Mouse (Mus musculus) heart, postnatal 10 days (tissue): ENCODE data around the gene Lnpk. TPM values are rescaled to one million over a fixed set of nuclear protein-coding genes. Genes with fewer than 3 reads are reported as not detected.

ENCODE experiments used
- DNase-seq, 2 experiments: peaks; one replicate each; pipeline ENCODE4 v3.0.0; 2021
- intact Hi-C: fragments of 180-260 bp; cut with DNase I; formaldehyde crosslinking; loops from one replicate; pipeline ENCODE4 v1.15.1; 2025
- total RNA-seq, 2 experiments: library from RNA; stranded (reverse); gene quantifications; 2 replicates each; pipeline ENCODE4 v1.2.3; 2021

Lnpk gene
- total RNA-seq, 2 experiments from 2014 or later, result 18.7 to 21.4 TPM

DNA sequence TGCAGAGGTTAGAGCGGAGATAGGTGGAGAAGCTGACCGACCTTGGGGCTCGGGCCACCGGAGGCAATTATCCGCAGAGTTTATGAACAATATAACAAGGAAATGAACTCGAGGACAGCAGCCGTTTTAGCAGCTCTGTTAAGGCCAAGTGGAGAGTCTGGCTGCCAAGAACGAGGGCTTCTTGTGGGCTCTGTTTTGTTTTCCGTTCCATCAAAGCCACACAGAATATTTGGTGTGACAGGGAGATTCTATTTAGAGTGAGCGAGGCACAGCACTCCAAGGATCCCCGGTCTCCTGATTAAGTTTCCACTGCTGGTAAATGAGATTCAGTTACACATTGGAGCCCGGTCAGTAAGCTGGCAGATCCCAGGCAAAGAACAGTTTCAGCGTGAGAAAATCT lies 87.8 kb downstream of the Lnpk start:
- intact Hi-C loops, result loop anchor here (10.0 kb wide), 1 partner anchor 693 kb away; no protein-coding TSS in a partner anchor
- DNase-seq, result peak; percentile 2 to 12

DNA sequence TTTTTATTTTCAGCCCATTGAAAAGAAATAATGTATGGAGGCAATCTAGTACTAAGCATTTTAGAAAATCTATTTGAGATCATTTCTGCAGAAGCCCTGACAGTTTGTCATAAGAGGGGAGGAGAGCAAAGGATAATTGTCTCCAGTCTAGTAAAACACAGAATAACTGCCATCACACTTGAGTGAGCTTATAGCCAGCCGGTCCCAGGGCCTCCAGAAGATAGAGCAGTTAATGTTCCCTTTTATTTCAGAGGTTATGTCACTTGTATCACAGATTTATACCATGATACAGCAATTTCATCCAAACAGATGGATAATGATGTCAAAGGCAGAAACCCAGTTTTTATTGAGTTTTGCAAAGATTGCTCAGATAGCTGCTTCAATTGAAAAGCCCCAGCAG lies 89.0 kb downstream of the Lnpk start:
- DNase-seq, result no peak
- intact Hi-C loops, result loop anchor here (10.0 kb wide), 1 partner anchor 695 kb away; no protein-coding TSS in a partner anchor

DNA sequence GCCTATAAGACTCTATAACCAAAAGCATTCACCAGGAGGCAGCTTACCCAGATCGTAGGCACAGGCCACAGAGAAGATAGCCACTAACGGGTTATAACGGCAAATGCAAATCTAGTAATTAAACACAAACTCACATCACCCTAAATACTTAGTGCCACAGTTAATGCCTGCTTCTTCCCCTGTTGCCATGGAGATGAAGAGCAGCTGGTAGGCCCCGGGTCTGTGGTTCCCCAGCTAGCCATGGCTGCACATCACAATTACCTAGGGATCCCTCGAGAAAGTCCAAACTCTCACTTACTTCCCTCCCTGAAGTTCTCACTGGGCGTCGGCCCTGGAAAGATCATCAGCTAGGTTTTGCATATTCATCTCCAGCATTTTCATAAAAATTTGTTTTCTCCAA lies 90.8 kb downstream of the Lnpk start:
- DNase-seq, result no peak
- intact Hi-C loops, result no loop called here

GRCm38 (mm10) chr2:74482651-74483050 lies 96.6 kb downstream of the Lnpk start:
- DNase-seq, result no peak
- intact Hi-C loops, result no loop called here

DNA sequence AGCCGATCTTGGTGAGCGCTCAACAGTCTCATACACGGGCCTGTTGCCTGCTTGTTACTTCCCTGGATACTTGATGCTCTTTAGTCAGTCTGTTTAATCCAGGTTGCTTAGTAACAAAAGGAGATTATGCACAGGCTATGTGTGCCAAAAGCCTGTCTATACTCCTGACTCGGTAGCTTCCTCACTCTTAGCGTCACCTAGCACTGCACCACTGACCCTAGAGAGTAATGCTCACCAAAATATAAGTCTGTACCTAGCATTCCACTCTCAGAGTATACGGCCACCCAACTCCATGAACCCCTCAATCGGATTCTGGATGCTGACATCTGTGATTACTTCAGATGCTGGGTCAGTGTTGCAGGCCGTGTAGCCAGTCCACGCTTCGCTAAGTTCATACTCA lies 97.1 kb downstream of the Lnpk start:
- DNase-seq, result no peak
- intact Hi-C loops, result no loop called here

Other genes starting within 250 kb of the Lnpk start
- not detected for gene Evx2, start 80.1 kb upstream of the Lnpk start, total RNA-seq
- not detected for gene Hoxd13, start 88.9 kb upstream of the Lnpk start, total RNA-seq
- not detected for gene Hoxd12, start 95.6 kb upstream of the Lnpk start, total RNA-seq
- not detected for gene Hoxd11, start 100.1 kb upstream of the Lnpk start, total RNA-seq
- not detected for gene Hoxd10, start 112.5 kb upstream of the Lnpk start, total RNA-seq
- gene Hoxd9, start 118.3 kb upstream of the Lnpk start, total RNA-seq, result under 1 TPM; 0.19 to 0.22 TPM
- 1 to 10 TPM; 1.9 to 2.5 TPM for gene Hoxd8, start 125.2 kb upstream of the Lnpk start, total RNA-seq
- gene Hoxd3, start 132.5 kb upstream of the Lnpk start, total RNA-seq, result not detected
- gene Hoxd4, start 132.5 kb upstream of the Lnpk start, total RNA-seq, result under 1 TPM; 0.55 to 0.57 TPM
- gene Gm28230, start 147.3 kb upstream of the Lnpk start, total RNA-seq, result not detected
- not detected for gene Hoxd1, start 183.5 kb upstream of the Lnpk start, total RNA-seq
- 100 to 1,000 TPM; 137 to 142 TPM for gene Mtx2, start 246.4 kb upstream of the Lnpk start, total RNA-seq